Mouse (Mus musculus) liver, adult 2 months (tissue): ENCODE data around the gene Nr4a1.

Source experiments
- CTCF ChIP-seq: fragments of 200-500 bp; IDR thresholded peaks from 2 replicates; pipeline ENCODE4 v1.5.1; 2011; ENCODE audit warnings: low read depth, low read length, control low read depth
- POLR2A ChIP-seq: fragments of 200-500 bp; IDR thresholded peaks from 2 replicates; pipeline ENCODE4 v1.6.1; 2011; ENCODE audit warnings: low read length, control low read depth; ENCODE audit not compliant: insufficient read depth; ENCODE audit errors: extremely low read depth

DNA sequence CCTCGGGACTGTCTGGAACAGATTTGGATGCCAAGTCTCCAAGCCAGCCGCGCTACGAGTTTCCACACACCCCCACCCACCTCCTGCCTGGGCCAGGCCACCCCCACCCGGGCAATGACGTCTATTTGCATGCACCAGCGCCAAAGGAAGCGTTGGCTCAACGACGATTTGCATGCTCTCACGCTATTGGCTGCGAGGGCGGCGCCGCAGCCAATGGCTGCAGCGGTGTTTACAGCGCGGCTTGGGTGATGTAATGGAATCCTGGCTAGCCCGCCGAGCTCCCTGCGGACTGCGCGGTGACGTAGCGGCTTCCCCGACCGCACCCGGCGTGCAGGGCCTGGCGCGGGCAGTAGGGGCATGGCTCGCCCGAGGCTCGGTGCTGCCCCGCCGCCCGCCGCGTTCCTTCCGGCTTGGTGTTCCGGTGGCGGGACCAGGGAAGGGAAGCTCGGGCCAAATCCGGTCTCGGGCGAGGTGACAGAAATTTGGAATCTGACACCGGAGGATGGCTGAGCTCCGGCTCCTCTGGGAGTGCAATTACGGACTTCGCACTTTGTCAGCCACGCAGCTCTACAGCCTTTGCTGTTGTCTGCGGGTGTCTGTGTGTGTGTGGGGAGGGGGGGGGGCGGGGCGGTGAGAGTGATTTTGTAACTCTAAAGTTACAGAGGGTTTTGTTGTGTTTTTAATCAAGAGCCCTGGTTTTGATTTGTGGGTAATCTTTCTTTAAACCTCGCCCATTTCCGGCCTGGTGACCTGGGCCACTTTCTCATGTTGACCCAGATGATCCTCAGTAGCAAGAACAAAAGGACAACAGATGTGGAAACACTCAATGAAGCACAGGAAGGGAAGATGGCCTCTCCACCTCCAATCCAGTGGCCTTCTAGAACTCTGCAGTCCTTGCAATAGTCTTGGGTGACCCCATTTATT, 7.6 kb upstream of the Nr4a1 start:
- TF ChIP-seq POLR2A (peak; percentile 54; the same call in 1 of the 2 replicates), CTCF (peak; percentile 14; the same call in 1 of the 2 replicates)
